Mouse (Mus musculus) mammary gland, adult 2 months (tissue): ENCODE data around the gene Sec14l3. TPM values are rescaled to one million over a fixed set of nuclear protein-coding genes. Genes with fewer than 3 reads are reported as not detected.

Experiments
- polyA plus RNA-seq: library from polyadenylated mRNA; depleted of rRNA; stranded (reverse); fragments of >200 nt; gene quantifications from 2 replicates; pipeline ENCODE4 v1.2.3, GENCODE M21; 2012; ENCODE audit warnings: low replicate concordance; rRNA removed

Gene Sec14l3
- 0.37 TPM in 1 of 2 replicates, not detected in the other for polyA plus RNA-seq

GRCm38 (mm10) chr11:4064627-4065122 is at the start of gene Sec14l3:
Gene Sec14l3 (plus strand): TSS chr11:4064841.

GRCm38 (mm10) chr11:4031126-4031941 is 33.3 kb upstream of the Sec14l3 start, which contains the start of gene Sec14l4:
Gene Sec14l4 (plus strand): TSS chr11:4031462.

GRCm38 (mm10) chr11:4095171-4096053 is 30.8 kb downstream of the Sec14l3 start, which contains the start of gene Mtfp1:
Gene Mtfp1 (minus strand): TSS chr11:4095445.

GRCm38 (mm10) chr11:4122742-4123579 is 58.3 kb downstream of the Sec14l3 start, which contains the start of gene Sec14l2:
Gene Sec14l2 (minus strand): TSS chr11:4123415.

Other genes with a start within 250 kb of the Sec14l3 start
- gene Osbp2, start 200.9 kb upstream of the Sec14l3 start, polyA plus RNA-seq = 1.2 and 1.5 TPM in 2 replicates
- 0.43 and 0.80 TPM in 2 replicates for gene 4921536K21Rik, start 169.7 kb upstream of the Sec14l3 start, polyA plus RNA-seq
- 5.6 and 12.9 TPM in 2 replicates for gene Dusp18, start 169.6 kb upstream of the Sec14l3 start, polyA plus RNA-seq
- gene Slc35e4, start 150.2 kb upstream of the Sec14l3 start, polyA plus RNA-seq = 16.3 and 20.2 TPM in 2 replicates
- 162 and 213 TPM in 2 replicates for gene Tcn2, start 132.7 kb upstream of the Sec14l3 start, polyA plus RNA-seq
- 34.4 and 53.7 TPM in 2 replicates for gene Pes1, start 100.9 kb upstream of the Sec14l3 start, polyA plus RNA-seq
- gene 4930556J24Rik, start 88.1 kb upstream of the Sec14l3 start, polyA plus RNA-seq = not detected in 2 replicates
- 3.1 and 3.5 TPM in 2 replicates for gene Gal3st1, start 81.2 kb upstream of the Sec14l3 start, polyA plus RNA-seq
- gene Sec14l4, start 33.4 kb upstream of the Sec14l3 start, polyA plus RNA-seq = 3.5 and 6.9 TPM in 2 replicates
- gene Mtfp1, start 30.6 kb downstream of the Sec14l3 start, polyA plus RNA-seq = 18.0 and 28.1 TPM in 2 replicates
- 2.4 and 3.5 TPM in 2 replicates for gene Sec14l2, start 58.6 kb downstream of the Sec14l3 start, polyA plus RNA-seq
- gene Rnf215, start 70.4 kb downstream of the Sec14l3 start, polyA plus RNA-seq = 25.3 and 38.1 TPM in 2 replicates
- gene Ccdc157, start 95.5 kb downstream of the Sec14l3 start, polyA plus RNA-seq = 9.1 and 11.0 TPM in 2 replicates
- gene Sf3a1, start 95.5 kb downstream of the Sec14l3 start, polyA plus RNA-seq = 25.9 and 37.9 TPM in 2 replicates
- 44.2 and 60.0 TPM in 2 replicates for gene Tbc1d10a, start 121.9 kb downstream of the Sec14l3 start, polyA plus RNA-seq
- gene Castor1, start 153.4 kb downstream of the Sec14l3 start, polyA plus RNA-seq = 19.1 and 19.3 TPM in 2 replicates
- gene Osm, start 171.6 kb downstream of the Sec14l3 start, polyA plus RNA-seq = 2.2 and 2.4 TPM in 2 replicates
- gene Lif, start 192.7 kb downstream of the Sec14l3 start, polyA plus RNA-seq = 4.9 and 5.8 TPM in 2 replicates